Mouse (Mus musculus): Measurements from ENCODE around the gene Aldh3b1.

DNA sequence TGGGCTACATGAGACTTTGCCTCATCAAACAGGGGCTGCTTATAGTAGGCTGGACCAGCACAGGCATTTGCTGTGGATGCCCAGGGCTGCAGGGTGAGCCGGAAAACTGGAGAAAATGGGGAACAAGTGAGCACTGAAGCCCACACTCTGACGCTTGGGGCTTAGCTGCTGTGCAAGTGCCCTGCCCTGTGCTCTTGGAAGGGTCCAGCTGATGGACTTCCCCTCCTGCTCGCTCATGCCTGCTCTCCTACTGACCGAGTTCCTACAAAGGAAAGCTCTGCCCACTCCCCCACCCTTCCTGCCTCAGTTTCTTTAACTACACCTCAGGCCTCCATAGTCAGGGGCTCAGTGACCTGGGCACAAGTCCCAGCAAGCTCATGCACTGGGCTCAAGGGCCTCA, 1.6 kb downstream of the Aldh3b1 start:
- no peak for TF ChIP-seq TAL1 (IDR thresholded peaks at IDR 0.05; ENCODE audit: low read length)
- TF ChIP-seq GATA1 (IDR thresholded peaks at IDR 0.05; ENCODE audit: low read length): no peak

All from erythroblast, embryonic 14.5 days (primary cell).